Mouse (Mus musculus) left cerebral cortex, postnatal 14 days (tissue): ENCODE measurements at regions not wholly inside any gene's neighbourhood (a gene's known extent, or its start where the extent isn't known, plus 50 kb on each side); places are given as distances from the start of the nearest gene placed in this dataset.
A peak's percentile ranks its signal among the peaks of the same experiment; 100 is the strongest.
"Not testable (repeated sequence)": the region's sequence is repeated elsewhere in the genome, so short reads cannot be mapped to it uniquely, and the experiment has no call there.

Experiments used
- DNase-seq, 2 experiments: peaks; one replicate each; pipeline ENCODE4 v3.0.0; 2021 to 2022; ENCODE audit warnings: low spot score in 2 of 2, mixed read lengths in 1 of 2
- intact Hi-C: fragments of 180-260 bp; cut with DNase I; formaldehyde crosslinking; loops from one replicate; pipeline ENCODE4 v1.15.1; 2025

GRCm38 (mm10) chr1:146955688-146956214, 461.2 kb downstream of the Brinp3 start:
- DNase-seq = no peak
- intact Hi-C loops = no loop called here

GRCm38 (mm10) chr1:146956347-146956746, 461.8 kb downstream of the Brinp3 start:
- no peak for DNase-seq
- intact Hi-C loops = no loop called here

GRCm38 (mm10) chr1:146960448-146960847, 465.9 kb downstream of the Brinp3 start:
- intact Hi-C loops = no loop called here
- no peak for DNase-seq

DNA sequence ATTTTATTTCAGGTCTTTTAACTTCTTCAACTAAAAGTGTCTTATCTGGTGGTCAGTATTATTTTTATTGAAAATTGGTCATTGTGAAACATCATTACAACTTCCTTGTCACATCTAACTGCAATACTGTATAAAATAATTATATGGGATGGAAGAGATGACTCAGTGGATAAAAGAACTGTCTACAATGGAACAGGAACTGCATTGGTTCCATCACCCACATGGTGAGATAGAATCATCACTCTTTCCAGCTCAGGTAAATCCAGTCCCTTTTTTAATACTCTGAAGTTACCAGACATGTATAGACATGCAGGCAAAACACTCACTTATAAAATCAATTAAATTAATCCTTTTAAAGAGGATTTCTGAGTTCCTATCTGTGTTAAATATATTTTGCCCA, 473.0 kb downstream of the Brinp3 start:
- no peak for DNase-seq
- intact Hi-C loops = no loop called here

DNA sequence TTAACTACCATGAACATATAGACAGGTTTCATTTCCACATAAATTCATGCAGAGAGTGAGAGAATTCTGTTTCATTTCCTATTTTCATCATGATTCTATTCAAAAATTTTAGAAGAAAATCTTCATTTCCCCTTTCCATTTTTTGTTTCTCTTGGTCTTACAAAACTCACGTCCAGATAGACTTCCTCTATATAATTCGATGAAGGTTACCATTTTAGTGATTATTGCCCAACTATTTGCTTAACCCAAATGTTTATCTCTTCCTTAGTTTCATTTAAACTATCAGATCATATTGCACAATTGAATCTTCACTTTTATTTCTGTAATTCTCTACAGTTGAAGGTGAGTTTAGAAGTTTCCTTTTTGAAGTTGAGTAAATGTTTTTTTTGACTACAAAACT, 473.4 kb downstream of the Brinp3 start:
- intact Hi-C loops = no loop called here
- no peak for DNase-seq

DNA sequence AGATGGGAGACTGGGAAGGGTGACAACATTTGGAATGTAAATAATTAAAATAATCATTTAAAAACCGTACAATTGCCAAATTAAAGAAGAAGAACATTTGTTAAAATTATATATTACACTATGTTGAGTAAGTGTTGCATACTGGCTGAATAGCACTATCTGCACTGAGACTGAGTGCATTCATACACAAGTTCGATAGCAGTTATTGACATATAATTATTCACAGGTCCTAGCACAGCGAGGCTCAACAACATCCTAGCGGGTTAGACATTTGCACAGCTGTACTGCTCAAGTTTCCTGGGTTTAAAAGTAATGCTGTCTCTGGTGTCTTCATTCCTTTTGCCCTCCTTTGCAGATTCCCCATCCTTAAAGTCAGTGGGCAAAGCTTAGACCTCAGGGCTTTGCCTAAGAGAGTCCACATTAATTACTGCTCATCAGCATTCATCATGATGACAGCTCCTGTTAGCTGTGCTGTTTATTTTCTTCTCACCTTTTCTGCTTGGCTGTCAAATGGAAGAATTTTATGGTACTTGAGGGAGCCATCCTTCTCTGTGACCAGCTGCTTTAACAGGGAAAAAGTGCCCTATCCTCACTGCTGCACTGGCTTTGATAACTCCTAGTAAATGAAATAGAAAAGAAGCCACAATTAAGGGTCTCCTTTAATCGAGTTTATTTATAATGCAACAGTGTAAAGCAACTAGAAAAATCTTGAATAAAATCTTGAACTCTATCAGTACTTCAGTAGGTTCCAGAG, 489.1 kb downstream of the Brinp3 start:
- intact Hi-C loops = no loop called here
- DNase-seq = no peak

DNA sequence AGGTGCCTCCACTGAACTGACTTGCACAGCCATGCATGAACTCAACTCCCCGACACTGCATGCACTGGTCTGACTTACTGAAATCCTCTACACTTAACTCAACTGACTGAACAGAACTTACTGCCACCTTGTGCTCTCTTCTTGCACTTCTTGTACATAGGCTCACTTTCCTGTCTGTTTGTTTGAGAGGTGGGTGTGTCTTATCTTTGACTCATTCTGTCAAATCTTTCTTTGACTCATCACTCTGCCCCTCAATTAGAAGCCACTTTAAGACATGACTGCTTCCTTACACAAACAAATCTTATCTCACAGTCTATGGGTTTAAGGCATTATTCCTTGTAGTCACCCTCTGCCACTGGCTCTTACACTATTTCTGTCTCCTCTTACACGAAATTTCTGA, 505.5 kb downstream of the Brinp3 start:
- DNase-seq = no peak
- intact Hi-C loops = no loop called here

DNA sequence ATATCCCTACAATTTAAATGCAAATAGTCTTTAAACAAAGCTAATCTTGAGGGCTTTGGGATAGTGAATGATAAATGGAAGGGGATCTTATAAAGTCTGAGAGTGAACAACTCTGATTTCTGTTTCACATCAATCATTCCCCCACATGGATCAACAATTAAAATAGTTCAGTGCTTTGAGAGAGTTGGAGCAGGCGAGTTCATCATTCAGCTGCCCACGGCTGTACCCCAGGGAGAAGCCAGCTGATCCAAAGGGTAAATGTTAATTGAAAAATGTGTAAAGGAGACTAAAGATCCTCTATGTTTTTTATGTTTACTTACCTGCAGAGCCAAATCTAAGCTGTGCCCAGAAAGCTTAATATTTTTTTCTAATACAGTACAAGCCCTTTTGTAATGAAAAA, 553.2 kb downstream of the Brinp3 start:
- no peak for DNase-seq
- intact Hi-C loops = no loop called here

GRCm38 (mm10) chr1:147058504-147058903, 563.9 kb downstream of the Brinp3 start:
- no peak for DNase-seq
- intact Hi-C loops = no loop called here

DNA sequence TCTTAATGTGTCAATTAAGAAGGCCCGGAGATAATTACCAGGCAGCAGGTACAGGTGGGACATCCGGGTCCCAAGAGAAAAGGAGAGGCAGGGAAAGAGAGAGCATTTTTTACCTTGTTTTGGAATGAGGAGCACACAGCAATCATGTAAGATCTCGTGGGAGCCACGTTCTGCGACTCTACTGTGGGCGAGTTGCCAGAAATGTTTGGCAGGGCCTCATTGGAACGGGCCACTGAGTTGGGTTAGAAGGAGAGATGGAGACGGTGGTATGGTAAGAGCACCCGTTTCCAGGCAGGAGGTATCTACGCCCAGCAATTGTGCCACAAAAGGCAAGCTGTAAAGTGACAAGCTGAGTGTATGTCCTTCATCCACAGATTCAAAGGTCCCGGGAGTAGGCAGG, 579.6 kb downstream of the Brinp3 start:
- intact Hi-C loops = no loop called here
- DNase-seq = no peak

- intact Hi-C loops = no loop called here
These were observed 589.7 kb downstream of the Brinp3 start for GRCm38 (mm10) chr1:147084129-147084799.

DNA sequence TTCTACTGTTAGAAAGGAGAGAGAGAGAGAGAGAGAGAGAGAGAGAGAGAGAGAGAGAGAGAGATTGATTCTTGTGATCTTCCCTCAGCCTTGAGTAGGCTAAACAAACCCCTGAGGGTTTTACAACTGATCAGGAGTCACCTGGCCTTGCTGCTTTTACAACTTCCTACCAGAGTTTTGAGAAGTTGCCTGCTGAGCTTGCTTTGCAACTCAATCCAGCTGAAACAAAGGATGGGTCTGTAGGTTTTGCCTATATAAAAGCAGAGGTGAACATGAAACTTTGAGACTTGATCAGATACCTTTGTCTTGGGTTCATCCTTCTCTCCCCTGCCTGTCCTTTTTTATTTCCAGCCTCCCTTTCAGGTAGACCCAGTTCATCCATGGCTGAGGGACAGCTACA, 631.0 kb downstream of the Brinp3 start:
- intact Hi-C loops = no loop called here
- no peak for DNase-seq

More at GRCm38 (mm10) chr1:147084129-147084799, 589.7 kb downstream of the Brinp3 start:
- DNase-seq = no peak

DNA sequence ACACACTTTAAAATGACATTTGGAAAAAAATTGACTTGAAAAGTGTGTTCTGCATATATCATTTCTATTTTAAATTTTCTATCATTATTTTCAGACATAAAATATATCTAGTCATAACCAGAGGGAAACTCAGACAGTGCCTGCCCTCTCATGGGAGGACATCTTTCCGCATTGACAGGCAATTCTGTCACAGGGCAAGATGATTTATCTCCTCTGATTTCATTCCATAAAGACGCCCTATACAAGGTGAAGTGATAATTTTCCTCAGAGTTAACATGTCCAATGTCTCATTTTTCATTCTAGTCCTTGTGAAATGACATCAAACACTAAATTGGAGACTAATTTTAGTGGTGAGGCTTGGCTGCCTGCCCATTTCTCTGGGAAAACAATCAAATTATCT, 643.6 kb downstream of the Brinp3 start:
- DNase-seq = peak in 1 of 2 experiments; percentile 8
- intact Hi-C loops = no loop called here

DNA sequence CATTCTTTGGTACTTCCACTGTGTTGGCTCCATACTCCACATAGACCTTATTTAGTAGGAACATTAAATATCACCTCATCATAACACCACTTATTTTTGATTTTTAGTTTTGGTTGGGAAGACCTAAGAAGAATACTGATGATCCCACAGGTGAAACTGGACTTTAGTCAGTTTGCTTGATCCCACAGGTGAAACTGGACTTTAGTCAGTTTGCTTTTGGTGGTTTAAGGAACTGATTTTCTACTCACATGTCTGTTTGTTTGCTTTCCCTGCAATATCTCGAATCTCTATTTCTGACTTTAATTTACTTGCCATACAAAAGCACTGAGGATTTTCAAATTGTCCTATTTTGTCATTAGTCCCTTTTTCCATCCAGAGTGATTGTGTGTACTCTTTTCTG, 680.8 kb downstream of the Brinp3 start:
- no peak for DNase-seq
- intact Hi-C loops = no loop called here

DNA sequence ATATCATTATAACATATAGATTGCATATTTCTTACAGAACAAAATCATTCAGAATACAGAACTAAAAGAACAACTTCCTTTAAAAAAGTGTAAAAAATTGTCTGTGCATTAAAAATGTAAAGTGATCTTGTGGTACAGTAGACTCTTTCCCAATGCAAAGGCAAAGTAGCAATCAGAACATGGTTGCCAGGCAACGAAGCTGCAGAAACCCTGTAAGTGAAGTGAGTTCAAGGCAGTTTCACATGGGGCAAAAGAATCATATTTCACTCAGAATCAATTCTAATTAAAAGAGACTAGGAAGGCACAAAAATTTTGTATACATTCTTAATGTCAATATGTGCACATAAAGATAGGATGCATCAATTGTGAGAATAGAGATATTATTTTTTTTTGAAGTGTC, 692.2 kb downstream of the Brinp3 start:
- DNase-seq = peak in 1 of 2 experiments; percentile 3
- intact Hi-C loops = no loop called here

DNA sequence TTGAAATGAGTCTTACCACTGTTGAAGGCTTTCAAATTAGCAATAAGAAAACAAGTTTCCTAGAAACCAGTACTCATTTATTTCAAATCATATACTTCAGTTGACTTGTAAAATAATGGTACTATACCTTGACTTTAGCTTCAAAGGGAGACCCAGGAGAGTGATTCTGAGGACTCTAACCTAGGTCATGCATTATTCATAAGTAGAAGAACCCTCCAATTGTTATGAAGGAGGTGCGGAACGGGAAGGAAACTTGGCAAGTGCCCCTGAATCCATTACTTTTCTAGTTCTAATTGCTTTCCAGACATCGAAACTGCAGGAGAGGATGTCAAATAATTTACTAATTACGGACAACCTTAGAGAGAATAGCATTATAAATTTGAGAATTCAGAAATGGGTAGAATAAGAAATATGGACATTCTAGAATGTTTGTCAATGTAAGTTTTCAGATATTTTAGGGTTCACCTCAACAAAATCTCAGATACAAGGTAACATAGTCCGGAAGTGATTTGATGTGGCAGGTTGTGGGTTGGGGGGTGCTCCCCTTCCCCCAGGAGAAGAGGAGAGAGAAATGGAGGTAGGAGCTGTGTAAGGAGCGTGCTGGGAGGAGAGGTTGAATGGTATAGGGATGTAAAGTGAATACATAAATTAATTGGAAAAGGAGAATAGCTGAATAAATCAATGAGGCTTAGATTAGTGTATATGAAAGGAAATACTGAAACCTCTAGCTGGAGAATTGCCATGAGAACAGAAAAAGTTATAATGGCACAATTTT, 692.9 kb downstream of the Brinp3 start:
- intact Hi-C loops = no loop called here

GRCm38 (mm10) chr1:147199959-147200358, 705.4 kb downstream of the Brinp3 start:
- intact Hi-C loops, DNase-seq: not testable (repeated sequence)

More for the DNA sequence above, 692.9 kb downstream of the Brinp3 start:
- no peak for DNase-seq

- DNase-seq, intact Hi-C loops: not testable (repeated sequence)
These were observed 720.3 kb downstream of the Brinp3 start for GRCm38 (mm10) chr1:147214890-147215289.

DNA sequence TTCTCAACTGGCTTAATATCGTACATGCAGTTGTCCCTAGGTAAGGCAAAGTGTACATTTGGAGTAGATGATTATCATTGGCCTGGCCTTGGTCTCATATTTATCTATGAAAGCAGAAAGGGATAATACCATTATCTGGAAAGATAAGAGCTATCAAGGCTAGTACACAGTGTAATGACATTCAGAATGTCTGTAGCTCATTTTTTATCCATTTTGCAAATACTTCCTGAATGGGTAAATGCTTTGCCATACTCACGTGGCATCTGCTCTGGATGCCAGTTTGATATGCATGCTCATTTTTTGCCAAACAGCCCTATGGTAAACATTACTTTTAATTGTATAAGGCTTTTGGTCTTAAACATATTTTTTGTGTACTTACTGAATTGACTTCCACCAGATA, 723.4 kb downstream of the Brinp3 start:
- DNase-seq = no peak
- intact Hi-C loops = no loop called here

DNA sequence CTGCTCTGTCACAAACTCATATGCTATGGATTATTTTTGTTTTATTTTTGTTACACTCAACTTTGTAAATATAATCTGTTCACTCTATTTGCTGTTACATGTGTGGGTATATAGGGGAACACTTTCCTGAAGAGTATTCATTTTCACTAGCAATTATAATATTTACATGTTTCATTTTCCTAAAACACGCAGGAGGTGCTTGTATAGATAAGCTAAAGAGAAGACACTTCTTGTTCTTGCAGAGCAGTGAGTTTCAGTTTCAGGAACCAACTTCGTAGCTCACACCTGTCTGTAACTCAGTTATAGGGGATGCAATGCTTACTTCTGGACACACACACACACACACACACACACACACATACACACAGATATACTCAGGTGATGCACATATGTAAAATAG, 724.9 kb downstream of the Brinp3 start:
- no peak for DNase-seq
- intact Hi-C loops = no loop called here
